8 mouse cellular contexts compared by ENCODE assay signal in the genomic region with DNA sequence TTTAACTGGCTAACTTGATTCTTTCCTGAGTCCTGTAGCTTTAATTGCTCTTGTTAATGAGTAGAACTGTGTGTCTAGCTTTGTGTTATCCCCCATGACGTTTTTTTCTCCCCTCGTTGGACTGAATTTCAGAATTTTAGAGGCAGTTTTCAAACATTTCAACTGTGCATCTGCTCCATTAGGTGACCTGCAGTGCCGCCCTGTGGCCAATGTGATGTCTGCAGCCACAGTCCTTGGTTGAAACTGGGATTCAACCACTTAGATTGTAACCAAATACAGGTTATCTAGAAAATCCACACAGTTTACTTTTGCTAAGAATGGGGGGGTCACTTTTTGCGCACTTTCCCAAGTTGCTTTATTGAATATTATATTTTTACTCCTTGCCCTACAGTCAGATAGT.
DNase-seq lines count a peak whose midpoint lies in the region; ATAC-seq lines count a peak whose summit lies in the region.

No protein-coding gene starts in this region.

- peak; percentile 76 for ATAC-seq in activated CD4-positive, CD25-positive, alpha-beta regulatory T cell, adult 4 months

- peak; percentile 58 for DNase-seq in gastrocnemius, adult 18-20 months (ENCODE audit: low spot score)
- no peak for DNase-seq in gastrocnemius, postnatal 25 days
- peak; percentile 81 for DNase-seq in embryo, embryonic 10 days (ENCODE audit: low spot score)
- DNase-seq in heart, adult 8-10 months (ENCODE audit: low spot score) = peak; percentile 57
- DNase-seq in layer of hippocampus, postnatal 36 days = peak; percentile 71 to 79
- peak; percentile 68 for DNase-seq in mesoderm, embryonic 11.5 days (ENCODE audit: low read depth, low spot score)
- peak; percentile 41 to 60 for DNase-seq in spleen, postnatal 14 days (ENCODE audit: low spot score in 2 of 2)
